In the genomic region with DNA sequence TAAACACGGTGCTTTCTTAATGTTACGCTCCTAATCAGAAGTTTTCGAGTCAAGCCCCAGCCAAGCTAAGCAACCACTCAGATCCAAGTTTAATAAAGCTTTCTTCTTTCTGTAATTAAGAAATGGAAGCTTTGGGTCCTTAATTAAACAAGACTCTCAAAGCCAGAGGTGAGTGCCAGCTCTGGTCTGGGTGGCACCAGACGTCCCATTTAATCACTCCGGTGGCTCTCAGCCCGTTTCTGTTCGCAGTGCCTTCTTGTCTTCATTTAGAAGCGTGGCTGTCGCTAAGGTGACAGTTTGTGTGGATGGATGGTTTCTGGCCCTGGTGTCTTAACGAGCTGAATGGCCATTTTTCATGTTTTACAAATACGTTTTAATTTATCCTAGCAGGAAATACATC, we compare ENCODE assay signal across 14 mouse cellular contexts.
DNase-seq lines count a peak whose midpoint lies in the region; ATAC-seq and TF ChIP-seq lines count a peak whose summit lies in the region.
"Had no signal": no experiment of that assay in that cellular context is flagged by ENCODE, and none has a peak within 500 bp of the region (broad histone marks: within the 10 kb centered on the region; RNA-seq: fewer than 3 reads in every experiment).

No protein-coding gene starts in this region.

- H3K36me3 ChIP-seq in intestine, postnatal 0 days (ENCODE audit: control insufficient read depth, insufficient read depth) = no peaks in the 10 kb centered on the region
- no peaks in the 10 kb centered on the region for H3K36me3 ChIP-seq in intestine, embryonic 16.5 days (ENCODE audit: control insufficient read depth, insufficient read depth, low read length)
- no peaks in the 10 kb centered on the region for H3K36me3 ChIP-seq in kidney, adult 2 months (ENCODE audit: control insufficient read depth, insufficient read depth, low read length)
- H3K36me3 ChIP-seq: embryonic facial prominence, embryonic 12.5 days; heart, embryonic 10.5 days; liver, embryonic 12.5 days had no signal

- no peaks in the 10 kb centered on the region for H3K4me1 ChIP-seq in intestine, postnatal 0 days (replicated peaks; ENCODE audit: control insufficient read depth, insufficient read depth, low read length)
- no peaks in the 10 kb centered on the region for H3K4me1 ChIP-seq in intestine, embryonic 16.5 days (ENCODE audit: control insufficient read depth, insufficient read depth, low read length)
- H3K4me1 ChIP-seq in kidney, adult 2 months (ENCODE audit: control insufficient read depth, insufficient read depth, low read length) = peaks cover 7% of the 10 kb centered on the region; the same call in 1 of the 2 replicates
- H3K4me1 ChIP-seq: embryonic facial prominence, embryonic 12.5 days; liver, embryonic 12.5 days had no signal

- no peaks in the 10 kb centered on the region for H3K27me3 ChIP-seq in intestine, postnatal 0 days (replicated peaks; ENCODE audit: control insufficient read depth, insufficient read depth, low read length)
- H3K27me3 ChIP-seq in intestine, embryonic 16.5 days (replicated peaks; ENCODE audit: control insufficient read depth, insufficient read depth, low read length) = no peaks in the 10 kb centered on the region
- no peaks in the 10 kb centered on the region for H3K27me3 ChIP-seq in kidney, adult 2 months (replicated peaks; ENCODE audit: control insufficient read depth, insufficient read depth, low read length)
- H3K27me3 ChIP-seq: embryonic facial prominence, embryonic 12.5 days; liver, embryonic 12.5 days; megakaryocyte, embryonic 14.5 days; Patski had no signal

- 70% methylated on average over 11 of the region's 11 CpGs for WGBS in intestine, postnatal 0 days
- whole genome bisulfite sequencing in intestine, embryonic 16.5 days = 67% methylated on average over 11 of the region's 11 CpGs
- WGBS in kidney, adult 2 months = 55% methylated on average over 11 of the region's 11 CpGs

- TF ChIP-seq CTCF in intestine, postnatal 0 days (IDR thresholded peaks at IDR 0.05; ENCODE audit: low read depth) = no peak
- no peak for TF ChIP-seq CTCF in kidney, adult 2 months (conservative IDR thresholded peaks at IDR 0.05; ENCODE audit: insufficient read depth, insufficient read length, low read depth, low read length)

- H3K9ac ChIP-seq in intestine, postnatal 0 days (ENCODE audit: low read depth, low read length) = no peak overlapping the region
- no peak overlapping the region for H3K9ac ChIP-seq in intestine, embryonic 16.5 days (ENCODE audit: low read depth, low read length)
- H3K9ac ChIP-seq: embryonic facial prominence, embryonic 12.5 days; liver, embryonic 12.5 days had no signal

- H3K9me3 ChIP-seq in intestine, postnatal 0 days (ENCODE audit: control insufficient read depth) = no peaks in the 10 kb centered on the region
- H3K9me3 ChIP-seq in intestine, embryonic 16.5 days (ENCODE audit: control insufficient read depth, low read length) = no peaks in the 10 kb centered on the region
- H3K9me3 ChIP-seq: embryonic facial prominence, embryonic 12.5 days; heart, embryonic 10.5 days; liver, embryonic 12.5 days had no signal

- H3K27ac ChIP-seq in intestine, postnatal 0 days (ENCODE audit: low read depth, low read length) = peak overlapping the region; percentile 96; the same call in 1 of the 2 replicates
- H3K27ac ChIP-seq in intestine, embryonic 16.5 days (ENCODE audit: low read length) = no peak overlapping the region
- H3K27ac ChIP-seq in kidney, adult 2 months (ENCODE audit: insufficient read depth, low read depth, low read length) = no peak overlapping the region
- H3K27ac ChIP-seq: embryonic facial prominence, embryonic 12.5 days; heart, embryonic 10.5 days; liver, embryonic 12.5 days had no signal

- H3K4me3 ChIP-seq in intestine, postnatal 0 days (ENCODE audit: low read depth, low read length) = no peak overlapping the region
- H3K4me3 ChIP-seq in intestine, embryonic 16.5 days (ENCODE audit: low read length) = no peak overlapping the region
- no peak overlapping the region for H3K4me3 ChIP-seq in kidney, adult 2 months (ENCODE audit: insufficient read depth, low read depth, low read length)
- H3K4me3 ChIP-seq: embryonic facial prominence, embryonic 12.5 days; heart, embryonic 10.5 days; liver, embryonic 12.5 days; megakaryocyte, embryonic 14.5 days had no signal

- no peak overlapping the region for H3K4me2 ChIP-seq in intestine, postnatal 0 days (replicated peaks; ENCODE audit: low read depth)
- H3K4me2 ChIP-seq in intestine, embryonic 16.5 days (ENCODE audit: low read depth, low read length) = no peak overlapping the region
- H3K4me2 ChIP-seq: embryonic facial prominence, embryonic 12.5 days; liver, embryonic 12.5 days had no signal

- TF ChIP-seq POLR2A in kidney, adult 2 months (IDR thresholded peaks at IDR 0.05; ENCODE audit: low read depth, low read length) = no peak

- ATAC-seq in intestine, postnatal 0 days = no peak
- ATAC-seq in intestine, embryonic 16.5 days = no peak
- ATAC-seq: liver, embryonic 12.5 days had no signal

- DNase-seq in cerebellum, postnatal 14 days = peak; percentile 50 to 74
- DNase-seq in cerebellum, adult 11 months = no peak
- DNase-seq in right cerebral cortex, postnatal 10 days (ENCODE audit: low spot score in 2 of 2) = peak; percentile 66 to 70
- DNase-seq in right cerebral cortex, postnatal 14 days = no peak
- DNase-seq in kidney, adult 2 months = no peak
- no peak for DNase-seq in yolk sac, embryonic 10.5 days (ENCODE audit: low spot score)
- DNase-seq: thymus, postnatal 25 days had no signal

Comparison
In these comparisons a context has a peak if more than half of its experiments do, and no peak if none do; other contexts are left out.
1. DNase-seq: peak in cerebellum, postnatal 14 days (2 of 2) and right cerebral cortex, postnatal 10 days (2 of 2); none in cerebellum, adult 11 months (single experiment), right cerebral cortex, postnatal 14 days (single experiment), kidney, adult 2 months (single experiment) and yolk sac, embryonic 10.5 days (single experiment).